Mouse (Mus musculus): Measurements from ENCODE around the gene Tmem184b.

DNA sequence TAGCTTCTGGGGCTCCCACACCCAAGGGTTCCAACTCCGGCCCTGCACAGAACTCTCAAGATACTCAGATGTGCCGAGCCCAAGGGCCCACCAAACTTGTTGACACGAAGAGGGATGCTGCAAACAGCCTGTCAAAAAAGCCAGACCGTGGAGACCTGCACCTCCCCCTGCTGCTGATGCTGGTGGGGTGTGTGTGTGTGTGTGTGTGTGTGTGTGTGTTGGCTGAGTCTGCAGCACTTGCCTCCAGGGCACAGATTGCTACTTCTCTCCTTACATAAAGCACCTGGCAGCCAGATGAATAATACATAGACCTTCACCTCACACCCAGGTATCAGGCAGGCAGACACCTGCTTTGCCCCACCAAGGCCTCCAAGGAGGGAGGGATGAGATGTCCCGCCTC, 1.2 kb downstream of the Tmem184b start:
- TF ChIP-seq CTCF (IDR thresholded peaks at IDR 0.05; ENCODE audit: insufficient read depth, low read length) = no peak
- TF ChIP-seq POLR2A (IDR thresholded peaks at IDR 0.05; ENCODE audit: borderline replicate concordance, extremely low read depth, low read depth, low read length) = no peak
